Mouse (Mus musculus): ENCODE results near the gene Lcor. TPM values are rescaled to one million over a fixed set of nuclear protein-coding genes. Genes with fewer than 3 reads are reported as not detected.

Gene Lcor
- polyA plus RNA-seq, 1 experiment from 2014 or later, result 17.8 TPM

GRCm38 (mm10) chr19:41463841-41464240 is 18.6 kb upstream of the Lcor start:
- Histone ChIP-seq H3K4me2 (replicated peaks) (no peak overlapping the region), H3K9ac (no peak overlapping the region), H3K4me1 (replicated peaks; ENCODE audit: control insufficient read depth, insufficient read depth, low read length) (no peaks in the 10 kb centered on the region), H3K27ac (no peak overlapping the region), H3K9me3 (ENCODE audit: control insufficient read depth, low read length) (no peaks in the 10 kb centered on the region), H3K27me3 (ENCODE audit: control insufficient read depth, insufficient read depth, low read length) (no peaks in the 10 kb centered on the region), H3K4me3 (replicated peaks; ENCODE audit: low read length) (no peak overlapping the region), H3K36me3 (replicated peaks; ENCODE audit: control insufficient read depth, insufficient read depth) (no peaks in the 10 kb centered on the region)
- WGBS, result 94% methylated on average over 5 of the region's 5 CpGs
- no peak for DNase-seq (ENCODE audit: low spot score)
- no peak for ATAC-seq (ENCODE audit: low FRiP score)

- Histone ChIP-seq H3K4me2 (replicated peaks) (no peak overlapping the region), H3K4me1 (replicated peaks; ENCODE audit: control insufficient read depth, insufficient read depth, low read length) (no peaks in the 10 kb centered on the region), H3K27me3 (ENCODE audit: control insufficient read depth, insufficient read depth, low read length) (no peaks in the 10 kb centered on the region), H3K4me3 (replicated peaks; ENCODE audit: low read length) (no peak overlapping the region), H3K9me3 (ENCODE audit: control insufficient read depth, low read length) (no peaks in the 10 kb centered on the region), H3K36me3 (replicated peaks; ENCODE audit: control insufficient read depth, insufficient read depth) (no peaks in the 10 kb centered on the region), H3K27ac (no peak overlapping the region), H3K9ac (no peak overlapping the region)
- DNase-seq (ENCODE audit: low spot score), result no peak
- WGBS, result 89% methylated on average over 3 of the region's 3 CpGs
- ATAC-seq (ENCODE audit: low FRiP score), result no peak
Observed at GRCm38 (mm10) chr19:41466475-41466874, 16.0 kb upstream of the Lcor start.

GRCm38 (mm10) chr19:41473566-41474135 is 8.8 kb upstream of the Lcor start:
- 87% methylated on average over 7 of the region's 7 CpGs for WGBS

DNA sequence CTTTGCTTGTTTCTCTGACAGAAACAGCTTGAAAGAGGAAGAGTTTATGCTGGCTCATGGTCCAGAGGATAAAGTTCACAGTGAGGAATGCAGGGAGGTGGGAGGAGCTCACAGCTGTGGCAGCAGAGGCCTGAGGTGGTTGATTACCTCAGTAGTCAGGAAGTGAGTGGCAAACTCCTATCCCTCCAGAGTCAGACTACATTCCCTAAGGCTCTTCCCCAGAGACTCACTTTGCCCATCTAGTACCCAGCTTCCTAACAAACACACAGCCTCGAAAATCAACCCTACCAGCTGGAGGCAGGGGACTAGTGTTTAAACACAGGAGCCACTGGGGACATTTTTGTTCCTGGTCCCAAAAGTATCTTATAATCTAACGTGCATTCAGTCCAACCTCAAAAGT is 7.5 kb upstream of the Lcor start:
- no peak overlapping the region for H3K4me3 ChIP-seq (replicated peaks; ENCODE audit: low read length)
- 88% methylated on average over 2 of the region's 2 CpGs for WGBS
- H3K4me2 ChIP-seq (replicated peaks), result no peak overlapping the region
- H3K27me3 ChIP-seq (ENCODE audit: control insufficient read depth, insufficient read depth, low read length), result no peaks in the 10 kb centered on the region
- H3K9ac ChIP-seq, result no peak overlapping the region
- H3K9me3 ChIP-seq (ENCODE audit: control insufficient read depth, low read length), result no peaks in the 10 kb centered on the region
- no peaks in the 10 kb centered on the region for H3K36me3 ChIP-seq (replicated peaks; ENCODE audit: control insufficient read depth, insufficient read depth)
- H3K27ac ChIP-seq, result no peak overlapping the region
- H3K4me1 ChIP-seq (replicated peaks; ENCODE audit: control insufficient read depth, insufficient read depth, low read length), result no peaks in the 10 kb centered on the region
- DNase-seq (ENCODE audit: low spot score) (no peak), ATAC-seq (ENCODE audit: low FRiP score) (no peak)

More at GRCm38 (mm10) chr19:41473566-41474135, 8.8 kb upstream of the Lcor start:
- no peak overlapping the region for H3K4me2 ChIP-seq (replicated peaks)
- H3K4me1 ChIP-seq (replicated peaks; ENCODE audit: control insufficient read depth, insufficient read depth, low read length), result no peaks in the 10 kb centered on the region
- H3K27ac ChIP-seq, result no peak overlapping the region
- no peaks in the 10 kb centered on the region for H3K27me3 ChIP-seq (ENCODE audit: control insufficient read depth, insufficient read depth, low read length)
- no peak for DNase-seq (ENCODE audit: low spot score)
- no peak overlapping the region for H3K9ac ChIP-seq
- H3K4me3 ChIP-seq (replicated peaks; ENCODE audit: low read length), result no peak overlapping the region
- no peaks in the 10 kb centered on the region for H3K36me3 ChIP-seq (replicated peaks; ENCODE audit: control insufficient read depth, insufficient read depth)
- ATAC-seq (ENCODE audit: low FRiP score), result no peak
- no peaks in the 10 kb centered on the region for H3K9me3 ChIP-seq (ENCODE audit: control insufficient read depth, low read length)

DNA sequence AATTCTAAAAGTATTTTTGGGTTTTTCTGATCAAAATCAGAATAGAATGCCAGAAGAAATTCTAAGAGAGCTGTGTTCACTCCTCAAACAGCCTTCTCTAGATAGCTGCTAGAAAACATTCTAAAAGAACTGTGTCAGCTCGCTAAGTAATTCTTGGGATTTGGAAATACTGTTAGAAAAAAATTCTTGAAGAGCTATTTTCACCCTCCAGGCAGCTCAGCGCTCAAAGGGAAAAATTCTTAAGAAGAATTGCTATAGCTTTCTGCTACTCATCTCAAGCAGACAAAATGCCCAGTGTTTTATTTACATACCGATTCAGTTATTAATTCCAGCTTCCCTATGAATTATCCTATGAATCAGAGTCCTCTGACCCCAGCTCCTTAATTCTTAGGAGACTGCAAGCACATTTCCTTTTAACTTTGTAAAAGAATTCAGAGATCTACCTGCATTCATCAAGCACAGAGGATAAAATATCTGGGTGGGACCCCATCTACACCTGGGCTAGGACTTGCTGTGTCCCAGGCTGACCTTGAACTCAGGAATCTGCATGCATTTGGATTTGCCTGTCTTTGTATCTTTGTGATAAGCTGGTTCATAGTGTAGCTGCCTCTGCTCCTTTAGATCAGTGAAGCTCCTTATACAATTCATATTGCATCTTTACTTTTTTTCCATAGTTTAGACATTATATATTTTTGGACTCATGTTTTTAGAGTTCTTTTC is 5.7 kb upstream of the Lcor start:
- Histone ChIP-seq H3K4me3 (replicated peaks; ENCODE audit: low read length) (no peak overlapping the region), H3K9ac (no peak overlapping the region), H3K4me2 (replicated peaks) (no peak overlapping the region), H3K4me1 (replicated peaks; ENCODE audit: control insufficient read depth, insufficient read depth, low read length) (peaks cover 7% of the 10 kb centered on the region; the same call in 1 of the 2 replicates), H3K27ac (no peak overlapping the region), H3K36me3 (replicated peaks; ENCODE audit: control insufficient read depth, insufficient read depth) (no peaks in the 10 kb centered on the region), H3K27me3 (ENCODE audit: control insufficient read depth, insufficient read depth, low read length) (no peaks in the 10 kb centered on the region), H3K9me3 (ENCODE audit: control insufficient read depth, low read length) (no peaks in the 10 kb centered on the region)
- DNase-seq (ENCODE audit: low spot score) (no peak), ATAC-seq (ENCODE audit: low FRiP score) (no peak)
- WGBS, result 92% methylated on average over 3 of the region's 3 CpGs

DNA sequence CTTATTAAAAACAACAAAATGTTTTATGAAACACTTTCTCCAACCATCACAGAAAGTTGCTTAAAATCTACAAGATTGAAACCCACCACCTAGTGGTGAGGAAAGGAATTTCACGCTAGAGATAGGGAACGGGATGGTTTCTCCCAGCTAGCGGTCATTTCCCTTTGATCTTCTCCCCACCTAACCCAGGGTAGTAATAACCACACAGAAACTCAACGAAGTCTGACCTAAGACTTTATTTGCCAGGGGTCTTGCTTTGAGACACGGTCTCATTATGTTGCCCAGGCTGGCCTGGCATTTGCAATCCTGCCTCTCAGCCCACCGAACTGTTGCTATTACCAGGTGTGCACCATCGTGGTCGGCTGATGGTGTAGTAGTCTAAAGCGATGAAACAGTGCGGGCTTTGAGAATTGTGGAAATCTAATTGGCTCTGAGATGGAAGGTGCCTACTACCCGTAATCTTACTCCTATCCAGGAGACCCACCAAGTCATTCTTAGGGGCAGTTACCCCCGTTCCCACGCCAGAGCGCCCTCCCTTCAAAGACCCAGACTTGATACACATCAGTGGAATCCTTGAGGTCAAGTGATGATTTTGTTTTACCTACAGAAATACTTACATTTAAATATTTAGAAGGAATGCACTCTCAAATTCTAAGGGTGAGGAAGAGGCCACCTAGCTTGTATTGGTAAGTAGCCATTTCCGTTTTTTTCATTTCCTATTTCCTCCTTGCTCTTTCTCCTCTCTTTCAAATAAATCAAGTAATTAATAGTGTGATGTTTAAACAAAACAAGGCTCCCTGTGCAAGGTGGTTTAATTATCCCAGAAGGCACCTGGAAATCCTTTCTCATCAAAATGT is 1.2 kb upstream of the Lcor start:
- no peak for ATAC-seq (ENCODE audit: low FRiP score)
- peak overlapping the region; percentile 99 for H3K4me3 ChIP-seq (replicated peaks; ENCODE audit: low read length)
- peak overlapping the region; percentile 94; the same call in 1 of the 2 replicates for H3K9ac ChIP-seq
- H3K4me2 ChIP-seq (replicated peaks), result peak overlapping the region; percentile 65
- H3K4me1 ChIP-seq (replicated peaks; ENCODE audit: control insufficient read depth, insufficient read depth, low read length), result peaks cover 25% of the 10 kb centered on the region
- H3K36me3 ChIP-seq (replicated peaks; ENCODE audit: control insufficient read depth, insufficient read depth), result no peaks in the 10 kb centered on the region
- no peak overlapping the region for H3K27ac ChIP-seq
- DNase-seq (ENCODE audit: low spot score), result peak; percentile 82
- H3K9me3 ChIP-seq (ENCODE audit: control insufficient read depth, low read length), result no peaks in the 10 kb centered on the region
- H3K27me3 ChIP-seq (ENCODE audit: control insufficient read depth, insufficient read depth, low read length), result no peaks in the 10 kb centered on the region
- WGBS, result 14% methylated on average over 15 of the region's 15 CpGs

DNA sequence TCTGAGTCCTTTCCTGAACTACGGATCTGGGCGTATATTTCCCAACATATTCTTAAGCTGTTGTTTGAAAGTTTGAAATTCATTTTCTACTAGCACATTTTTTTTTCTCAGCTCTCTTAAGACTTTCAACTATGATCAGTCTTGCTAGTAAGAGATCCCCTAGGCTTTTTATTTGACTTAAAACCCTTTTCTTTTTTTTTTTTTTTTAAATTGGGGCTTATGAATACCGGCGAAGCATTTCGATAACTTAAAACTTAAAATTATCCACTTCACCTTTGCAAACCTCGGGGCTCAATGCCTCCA is 599 bp upstream of the Lcor start:
- Histone ChIP-seq H3K27me3 (ENCODE audit: control insufficient read depth, insufficient read depth, low read length) (no peaks in the 10 kb centered on the region), H3K9ac (peak overlapping the region; percentile 94), H3K4me3 (replicated peaks; ENCODE audit: low read length) (peak overlapping the region; percentile 99), H3K4me2 (replicated peaks) (peak overlapping the region; percentile 65), H3K9me3 (ENCODE audit: control insufficient read depth, low read length) (no peaks in the 10 kb centered on the region), H3K36me3 (replicated peaks; ENCODE audit: control insufficient read depth, insufficient read depth) (no peaks in the 10 kb centered on the region), H3K4me1 (replicated peaks; ENCODE audit: control insufficient read depth, insufficient read depth, low read length) (peaks cover 31% of the 10 kb centered on the region), H3K27ac (peak overlapping the region; percentile 99)
- no peak for DNase-seq (ENCODE audit: low spot score)
- ATAC-seq (ENCODE audit: low FRiP score), result no peak
- 5% methylated on average over 6 of the region's 6 CpGs for WGBS

GRCm38 (mm10) chr19:41482909-41483444 is 540 bp downstream of the Lcor start:
- Histone ChIP-seq H3K27ac (peak overlapping the region; percentile 99), H3K27me3 (ENCODE audit: control insufficient read depth, insufficient read depth, low read length) (no peaks in the 10 kb centered on the region), H3K36me3 (replicated peaks; ENCODE audit: control insufficient read depth, insufficient read depth) (no peaks in the 10 kb centered on the region), H3K4me3 (replicated peaks; ENCODE audit: low read length) (peak overlapping the region; percentile 99), H3K4me2 (replicated peaks) (peak overlapping the region; percentile 65), H3K9ac (peak overlapping the region; percentile 94), H3K4me1 (replicated peaks; ENCODE audit: control insufficient read depth, insufficient read depth, low read length) (peaks cover 37% of the 10 kb centered on the region), H3K9me3 (ENCODE audit: control insufficient read depth, low read length) (no peaks in the 10 kb centered on the region)
- DNase-seq (ENCODE audit: low spot score) (peak; percentile 79), ATAC-seq (ENCODE audit: low FRiP score) (peak; percentile 78)
- WGBS, result under 1% methylated on average over 48 of the region's 91 CpGs

DNA sequence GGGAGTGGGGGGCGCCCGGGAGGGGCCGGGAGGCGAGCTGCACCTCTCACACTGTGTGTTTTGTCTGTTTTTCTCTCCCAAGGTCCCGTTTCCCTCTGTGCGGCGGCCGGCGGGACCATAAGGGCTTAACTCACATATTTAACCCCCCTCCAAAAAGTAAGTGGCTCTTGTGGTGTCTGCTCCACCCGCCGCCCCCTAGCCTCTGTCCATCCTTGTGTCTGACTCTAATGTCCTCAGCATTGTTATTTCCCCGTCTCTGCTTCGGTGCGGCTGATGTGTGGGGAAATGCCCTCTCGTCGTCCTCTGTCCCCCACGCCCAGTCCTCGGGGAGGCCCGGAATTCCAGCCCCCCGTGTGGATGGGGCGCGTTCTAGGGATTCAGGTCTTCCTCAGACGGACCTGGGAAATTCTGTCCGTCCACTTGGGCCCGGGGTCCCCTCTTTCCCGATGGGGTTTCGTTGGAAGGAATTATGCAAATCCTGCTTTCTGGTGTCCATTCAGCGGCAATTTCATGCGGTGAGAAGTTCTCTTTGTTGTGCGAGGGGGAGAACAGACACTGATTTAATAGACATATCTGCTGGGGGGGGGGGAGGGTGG is 1.1 kb downstream of the Lcor start:
- peaks cover 37% of the 10 kb centered on the region for H3K4me1 ChIP-seq (replicated peaks; ENCODE audit: control insufficient read depth, insufficient read depth, low read length)
- DNase-seq (ENCODE audit: low spot score) (peak; percentile 53), ATAC-seq (ENCODE audit: low FRiP score) (peak; percentile 60)
- H3K36me3 ChIP-seq (replicated peaks; ENCODE audit: control insufficient read depth, insufficient read depth), result no peaks in the 10 kb centered on the region
- peak overlapping the region; percentile 65 for H3K4me2 ChIP-seq (replicated peaks)
- H3K27me3 ChIP-seq (ENCODE audit: control insufficient read depth, insufficient read depth, low read length), result no peaks in the 10 kb centered on the region
- H3K9ac ChIP-seq, result peak overlapping the region; percentile 94
- peak overlapping the region; percentile 99 for H3K27ac ChIP-seq
- H3K9me3 ChIP-seq (ENCODE audit: control insufficient read depth, low read length), result no peaks in the 10 kb centered on the region
- H3K4me3 ChIP-seq (replicated peaks; ENCODE audit: low read length), result peak overlapping the region; percentile 99
- under 1% methylated on average over 29 of the region's 30 CpGs for WGBS

All from hindbrain, embryonic 14.5 days (tissue).